Mouse (Mus musculus) limb, embryonic 12.5 days (tissue): Measurements from ENCODE around the gene Dhrs7b. TPM values are rescaled to one million over a fixed set of nuclear protein-coding genes. Genes with fewer than 3 reads are reported as not detected.
A peak's percentile ranks its signal among the peaks of the same experiment; 100 is the strongest.
"Not testable (repeated sequence)": the region's sequence is repeated elsewhere in the genome, so short reads cannot be mapped to it uniquely, and the experiment has no call there.

Experiments used
- ATAC-seq: fragments of 200-750 bp; cut with Nextera tagmentation; 2 replicates; pipeline ENCODE4 v1.8.0; 2017; ENCODE audit warnings: low read depth, moderate TSS enrichment; ENCODE audit not compliant: insufficient number of reproducible peaks, insufficient read depth, low FRiP score, low TSS enrichment
- H3K27ac ChIP-seq: fragments of 300-500 bp; sonication (generic); 2 replicates; pipeline ENCODE4 v1.5.1; 2016; ENCODE audit warnings: mild to moderate bottlenecking, moderate library complexity
- H3K27me3 ChIP-seq: fragments of 300-500 bp; sonication (generic); 2 replicates; pipeline ENCODE4 v1.6.1; 2016; ENCODE audit warnings: mild to moderate bottlenecking, moderate library complexity
- H3K36me3 ChIP-seq: fragments of 300-500 bp; sonication (generic); 2 replicates; pipeline ENCODE4 v1.6.1; 2016; ENCODE audit warnings: mild to moderate bottlenecking, moderate library complexity
- H3K4me1 ChIP-seq: fragments of 300-500 bp; sonication (generic); replicated peaks from 2 replicates; pipeline ENCODE4 v1.6.1; 2016
- H3K4me2 ChIP-seq: fragments of 300-500 bp; sonication (generic); 2 replicates; pipeline ENCODE4 v1.6.1; 2016; ENCODE audit warnings: mild to moderate bottlenecking, moderate library complexity
- H3K4me3 ChIP-seq: fragments of 300-500 bp; sonication (generic); replicated peaks from 2 replicates; pipeline ENCODE4 v1.5.1; 2016; ENCODE audit warnings: mild to moderate bottlenecking
- H3K9ac ChIP-seq: fragments of 300-500 bp; sonication (generic); replicated peaks from 2 replicates; pipeline ENCODE4 v1.6.1; 2016; ENCODE audit warnings: mild to moderate bottlenecking, moderate library complexity
- H3K9me3 ChIP-seq: fragments of 300-500 bp; sonication (generic); 2 replicates; pipeline ENCODE4 v1.6.1; 2016; ENCODE audit warnings: mild to moderate bottlenecking, moderate library complexity
- WGBS: fragments of 180-500 bp; shearing (Covaris S2); methylation state at CpG from one replicate; pipeline ENCODE4 v1.1.7; 2016; 5-methylcytosine and 5-hydroxymethylcytosine counted together
- polyA plus RNA-seq: library from polyadenylated mRNA; unstranded; fragments of >200 nt; fragmentation: Nextera tagmentation; extraction: Ambion mirVana; gene quantifications from 2 replicates; pipeline ENCODE4 v1.2.1, GENCODE M21; 2016

Gene Dhrs7b
- polyA plus RNA-seq, 1 experiment from 2014 or later, result 29.4 TPM

DNA sequence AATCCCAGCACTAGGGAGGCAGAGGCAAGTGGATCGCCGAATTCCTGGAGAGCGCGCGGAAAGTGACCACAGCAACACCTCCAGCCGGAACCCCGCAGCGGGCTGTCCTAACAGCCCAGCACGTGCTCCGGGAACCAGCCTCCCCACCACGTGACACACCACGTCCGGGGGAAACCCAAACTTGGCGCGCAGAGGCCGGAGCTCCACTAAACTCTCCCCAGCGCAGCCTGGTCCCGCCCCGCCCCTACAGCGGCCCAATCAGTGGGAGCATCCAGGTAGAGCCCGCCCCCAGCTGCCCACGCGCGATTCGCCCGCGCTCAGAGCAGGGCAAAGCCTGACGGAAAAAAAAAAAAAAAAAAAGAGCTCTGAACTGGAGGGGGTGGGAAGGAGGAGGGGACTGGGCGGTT is 19.4 kb upstream of the Dhrs7b start:
- 1% methylated on average over 29 of the region's 29 CpGs for WGBS
- peak overlapping the region; percentile 51 for H3K4me3 ChIP-seq
- peak overlapping the region; percentile 56 for H3K9ac ChIP-seq
- no peaks in the 10 kb centered on the region for H3K36me3 ChIP-seq
- no peak overlapping the region for H3K27ac ChIP-seq
- peaks cover 20% of the 10 kb centered on the region for H3K4me1 ChIP-seq
- peak; percentile 100 for ATAC-seq
- peak overlapping the region; percentile 79 for H3K4me2 ChIP-seq
- no peaks in the 10 kb centered on the region for H3K9me3 ChIP-seq
- peaks cover 4% of the 10 kb centered on the region; the same call in 1 of the 2 replicates for H3K27me3 ChIP-seq

- peak within 1 kb of the TSS; percentile 56 for H3K9ac ChIP-seq
- H3K4me3 ChIP-seq, result peak within 1 kb of the TSS; percentile 51
- ATAC-seq, H3K36me3 ChIP-seq, H3K27ac ChIP-seq, H3K9me3 ChIP-seq, H3K27me3 ChIP-seq: not testable (repeated sequence)
- H3K4me1 ChIP-seq, result peaks cover 20% of the 10 kb centered on the region
- 27% methylated on average over 6 of the region's 6 CpGs for WGBS
- H3K4me2 ChIP-seq, result peak within 1 kb of the TSS; percentile 79
Measured at GRCm38 (mm10) chr11:60811618-60812017, 18.8 kb upstream of the Dhrs7b start, which contains the start of gene Shmt1. Gene Shmt1, minus strand, starts transcription at chr11:60811718.

DNA sequence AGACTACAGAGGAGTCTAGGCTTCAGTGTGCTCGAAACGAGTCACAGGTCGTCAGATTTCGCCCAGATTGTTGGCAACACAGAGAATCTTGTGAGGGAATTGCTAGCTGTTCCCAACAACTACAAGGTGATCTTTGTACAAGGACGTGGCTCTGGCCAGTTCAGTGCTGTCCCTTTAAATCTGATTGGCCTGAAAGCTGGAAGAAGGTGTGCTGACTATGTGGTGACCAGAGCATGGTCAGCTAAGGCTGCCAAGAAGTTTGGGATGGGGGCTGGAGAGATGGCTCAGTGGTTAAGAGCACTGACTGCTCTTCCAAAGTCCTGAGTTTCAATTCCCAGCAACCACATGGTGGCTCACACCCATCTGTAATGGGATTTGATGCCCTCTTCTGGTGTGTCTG is 14.0 kb upstream of the Dhrs7b start:
- ATAC-seq, result no peak
- Histone ChIP-seq H3K4me1 (no peaks in the 10 kb centered on the region), H3K9me3 (no peaks in the 10 kb centered on the region), H3K36me3 (no peaks in the 10 kb centered on the region), H3K27me3 (peaks cover 4% of the 10 kb centered on the region; the same call in 1 of the 2 replicates), H3K27ac (no peak overlapping the region), H3K9ac (no peak overlapping the region), H3K4me2 (no peak overlapping the region), H3K4me3 (no peak overlapping the region)
- WGBS, result 74% methylated on average over 5 of the region's 5 CpGs

DNA sequence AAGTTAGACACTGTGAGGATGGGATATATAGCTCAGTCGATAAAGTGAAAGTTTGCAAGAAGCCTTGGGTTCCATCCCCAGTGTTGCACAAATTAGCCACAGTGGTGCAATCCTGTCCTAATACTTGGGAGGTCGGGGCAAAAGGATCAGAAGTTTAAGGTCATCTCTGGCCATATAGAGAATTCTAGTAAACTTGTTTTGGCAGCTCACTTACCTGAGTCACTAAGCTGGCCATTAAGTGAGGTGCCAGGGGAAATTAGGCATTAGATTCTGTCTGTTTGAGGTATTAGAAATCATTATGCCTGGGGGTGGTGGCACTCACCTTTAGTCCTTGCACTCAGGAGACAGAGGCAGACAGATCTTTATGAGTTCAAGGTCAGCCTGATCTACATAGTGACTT is 6.7 kb upstream of the Dhrs7b start:
- H3K9ac ChIP-seq, result no peak overlapping the region
- WGBS, result 61% methylated on average over 2 of the region's 2 CpGs
- no peak for ATAC-seq
- no peak overlapping the region for H3K4me3 ChIP-seq
- H3K4me2 ChIP-seq, result no peak overlapping the region
- H3K27ac ChIP-seq, result no peak overlapping the region
- H3K9me3 ChIP-seq, result no peaks in the 10 kb centered on the region
- H3K36me3 ChIP-seq, result no peaks in the 10 kb centered on the region
- no peaks in the 10 kb centered on the region for H3K27me3 ChIP-seq
- H3K4me1 ChIP-seq, result no peaks in the 10 kb centered on the region

DNA sequence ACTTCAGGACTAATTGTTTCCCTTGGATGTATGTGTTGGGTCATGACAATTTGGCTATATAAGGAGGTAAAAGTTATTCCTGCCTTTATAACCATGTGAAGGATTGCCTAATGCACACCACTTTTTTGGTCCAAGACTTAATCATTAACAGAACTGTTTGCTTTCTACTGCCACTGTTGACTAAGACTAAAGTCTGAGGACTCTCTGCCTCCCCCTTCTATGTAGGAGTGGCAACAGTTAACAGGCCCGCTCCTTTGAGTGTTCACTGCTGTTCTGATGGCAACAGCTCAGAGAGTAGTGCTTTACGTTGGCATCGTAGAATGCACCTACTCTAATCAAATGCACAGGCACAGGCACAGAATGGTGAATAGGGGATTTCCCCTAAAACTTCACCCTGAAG is 5.2 kb upstream of the Dhrs7b start:
- no peak overlapping the region for H3K4me3 ChIP-seq
- H3K9ac ChIP-seq, result no peak overlapping the region
- WGBS, result 79% methylated on average over 3 of the region's 3 CpGs
- no peaks in the 10 kb centered on the region for H3K4me1 ChIP-seq
- no peak overlapping the region for H3K4me2 ChIP-seq
- no peaks in the 10 kb centered on the region for H3K9me3 ChIP-seq
- H3K27me3 ChIP-seq, result no peaks in the 10 kb centered on the region
- no peaks in the 10 kb centered on the region for H3K36me3 ChIP-seq
- no peak overlapping the region for H3K27ac ChIP-seq
- no peak for ATAC-seq

- H3K36me3 ChIP-seq, result no peaks in the 10 kb centered on the region
- 55% methylated on average over 1 of the region's 1 CpGs for WGBS
- H3K9me3 ChIP-seq, result no peaks in the 10 kb centered on the region
- H3K4me2 ChIP-seq, result no peak overlapping the region
- no peak for ATAC-seq
- H3K27ac ChIP-seq, result no peak overlapping the region
- H3K4me3 ChIP-seq, result no peak overlapping the region
- H3K9ac ChIP-seq, result no peak overlapping the region
- H3K27me3 ChIP-seq, result no peaks in the 10 kb centered on the region
- peaks cover 6% of the 10 kb centered on the region for H3K4me1 ChIP-seq
Measured at GRCm38 (mm10) chr11:60826700-60827099, 3.7 kb upstream of the Dhrs7b start.

- 69% methylated on average over 4 of the region's 4 CpGs for WGBS
- Histone ChIP-seq H3K4me2 (no peak overlapping the region), H3K27me3 (no peaks in the 10 kb centered on the region), H3K4me1 (peaks cover 6% of the 10 kb centered on the region), H3K9me3 (no peaks in the 10 kb centered on the region), H3K9ac (no peak overlapping the region), H3K27ac (no peak overlapping the region), H3K36me3 (no peaks in the 10 kb centered on the region), H3K4me3 (no peak overlapping the region)
- ATAC-seq, result no peak
Measured at GRCm38 (mm10) chr11:60827241-60827945, 3.0 kb upstream of the Dhrs7b start.

DNA sequence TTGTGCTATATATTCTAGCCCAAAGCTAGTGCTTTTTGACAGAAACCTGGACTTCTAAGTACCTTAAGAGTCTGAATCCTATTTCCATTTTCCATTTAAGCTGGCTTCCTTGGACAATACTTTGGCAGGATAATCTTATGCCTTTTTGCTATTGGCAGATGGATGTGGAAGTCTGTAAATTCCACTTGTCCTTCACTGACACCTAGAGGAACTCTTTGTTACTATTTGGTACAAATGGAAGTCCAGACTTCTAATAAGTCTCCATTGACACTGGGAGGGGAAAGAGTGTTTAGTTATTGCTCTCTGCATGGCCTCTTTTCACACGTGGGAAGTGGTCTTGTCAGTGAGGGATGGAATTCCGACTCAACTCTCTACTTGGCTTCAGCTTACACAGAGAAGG is 1.5 kb upstream of the Dhrs7b start:
- Histone ChIP-seq H3K27ac (no peak overlapping the region), H3K27me3 (no peaks in the 10 kb centered on the region), H3K9ac (no peak overlapping the region), H3K36me3 (no peaks in the 10 kb centered on the region), H3K4me2 (no peak overlapping the region), H3K4me1 (peaks cover 6% of the 10 kb centered on the region), H3K9me3 (no peaks in the 10 kb centered on the region), H3K4me3 (no peak overlapping the region)
- 35% methylated on average over 2 of the region's 2 CpGs for WGBS
- no peak for ATAC-seq

GRCm38 (mm10) chr11:60836897-60837296 is 6.5 kb downstream of the Dhrs7b start:
- Histone ChIP-seq H3K4me2 (no peak overlapping the region), H3K4me1 (no peaks in the 10 kb centered on the region), H3K9me3 (no peaks in the 10 kb centered on the region), H3K27me3 (no peaks in the 10 kb centered on the region), H3K4me3 (no peak overlapping the region), H3K9ac (no peak overlapping the region), H3K27ac (no peak overlapping the region), H3K36me3 (no peaks in the 10 kb centered on the region; the same call in 1 of the 2 replicates)
- no peak for ATAC-seq
- 91% methylated on average over 6 of the region's 6 CpGs for WGBS

DNA sequence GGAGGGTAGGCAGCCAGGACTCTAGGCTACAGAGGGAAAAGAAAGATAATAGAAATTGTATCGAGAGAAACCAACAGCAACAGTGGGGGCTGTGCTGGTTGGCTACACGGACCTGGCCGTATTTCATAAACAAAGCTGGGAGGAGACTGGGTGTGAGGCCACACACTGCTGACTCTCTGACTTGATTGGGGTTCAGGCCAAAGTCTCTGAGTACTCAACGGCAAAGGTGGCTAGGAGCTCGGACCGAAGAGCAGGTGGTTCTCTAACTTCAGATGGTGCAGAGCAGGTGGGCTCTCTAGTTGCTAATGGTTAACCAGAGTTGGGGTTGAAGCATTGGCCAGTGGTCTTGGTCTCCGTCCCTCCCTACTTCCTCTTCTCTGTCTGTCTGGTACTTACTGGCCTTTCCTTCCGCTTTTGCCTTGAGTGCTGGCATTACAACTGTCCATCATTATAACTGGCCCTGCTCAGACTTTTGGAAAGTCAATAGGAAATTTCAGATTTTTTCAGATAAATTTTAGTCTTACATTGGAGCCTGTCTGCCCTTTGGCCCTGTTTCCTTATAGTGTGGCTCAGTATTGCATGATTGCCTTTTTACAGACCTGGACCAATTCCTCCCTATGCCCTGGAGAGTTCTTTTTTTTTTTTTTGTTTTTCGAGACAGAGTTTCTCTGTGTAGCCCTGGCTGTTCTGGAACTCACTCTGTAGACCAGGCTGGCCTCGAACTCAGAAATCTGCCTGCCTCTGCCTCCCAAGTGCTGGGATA is 7.4 kb downstream of the Dhrs7b start:
- H3K4me2 ChIP-seq, result no peak overlapping the region
- H3K9me3 ChIP-seq, result no peaks in the 10 kb centered on the region
- no peak overlapping the region for H3K9ac ChIP-seq
- no peaks in the 10 kb centered on the region; the same call in 1 of the 2 replicates for H3K36me3 ChIP-seq
- H3K4me1 ChIP-seq, result no peaks in the 10 kb centered on the region
- WGBS, result 94% methylated on average over 10 of the region's 10 CpGs
- no peaks in the 10 kb centered on the region for H3K27me3 ChIP-seq
- ATAC-seq, result no peak
- H3K4me3 ChIP-seq, result no peak overlapping the region
- no peak overlapping the region for H3K27ac ChIP-seq

DNA sequence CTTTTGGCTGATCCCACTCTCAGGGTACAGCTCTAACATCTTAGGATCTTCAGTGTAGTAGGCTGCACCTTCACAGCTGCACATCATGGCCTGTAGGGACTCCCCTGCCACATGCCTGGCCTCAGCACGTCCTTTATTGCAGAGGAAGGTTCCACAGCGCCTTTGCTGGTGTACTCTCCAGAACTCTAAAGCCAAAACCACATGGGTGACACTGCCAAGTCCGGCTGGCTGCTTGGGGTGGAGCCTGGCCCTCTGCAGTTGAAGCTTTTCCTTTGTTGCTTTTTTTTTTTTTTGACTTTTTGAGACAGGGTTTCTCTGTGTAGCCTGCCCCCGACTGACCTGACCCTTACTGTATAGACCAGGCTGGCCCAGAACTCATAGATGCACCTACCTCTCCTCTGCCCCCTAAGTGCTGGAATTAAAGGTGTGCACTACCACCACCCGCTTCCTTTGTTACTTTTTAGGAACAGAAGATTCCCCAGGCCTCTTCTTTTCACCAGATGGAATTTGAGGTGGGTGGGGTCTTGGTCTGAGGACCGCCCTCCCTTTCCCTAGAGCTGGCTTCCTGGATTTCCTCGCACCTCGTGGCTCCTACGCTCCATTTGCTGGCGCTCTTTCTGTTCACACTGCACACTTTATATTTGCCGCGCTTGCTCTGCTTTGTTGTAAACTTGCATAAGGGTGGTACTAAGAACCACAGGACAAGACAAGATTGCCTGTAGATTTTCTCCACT is 11.2 kb downstream of the Dhrs7b start:
- H3K27me3 ChIP-seq, result no peaks in the 10 kb centered on the region
- H3K9me3 ChIP-seq, result no peaks in the 10 kb centered on the region
- H3K4me3 ChIP-seq, result no peak overlapping the region
- ATAC-seq, result no peak
- 78% methylated on average over 12 of the region's 12 CpGs for WGBS
- no peaks in the 10 kb centered on the region for H3K4me1 ChIP-seq
- no peak overlapping the region for H3K4me2 ChIP-seq
- H3K27ac ChIP-seq, result no peak overlapping the region
- H3K9ac ChIP-seq, result no peak overlapping the region
- peaks cover 12% of the 10 kb centered on the region for H3K36me3 ChIP-seq
